Comparison of ENCODE assay signal across 33 mouse cellular contexts in the genomic region with DNA sequence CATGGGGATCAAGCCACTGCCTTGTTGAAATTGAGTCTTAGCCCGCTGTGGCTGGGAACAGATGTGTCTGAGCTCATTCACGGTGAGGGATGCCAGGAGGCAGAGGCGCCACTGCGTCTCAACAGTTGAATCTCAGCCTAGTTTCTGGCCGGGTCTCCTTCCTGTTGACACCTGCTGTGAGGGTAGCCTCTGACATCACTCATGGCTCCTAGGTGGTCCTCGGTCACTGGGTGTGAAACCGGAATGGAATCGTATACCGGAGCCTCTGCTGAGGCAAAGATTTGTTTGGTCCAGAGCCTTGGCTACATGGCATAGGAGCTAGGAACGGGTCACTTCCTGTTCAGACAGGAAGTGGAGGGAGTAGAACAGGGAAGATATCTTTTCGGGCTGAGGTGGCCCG. TPM values are rescaled to one million over a fixed set of nuclear protein-coding genes. Genes with fewer than 3 reads are reported as not detected.
"Had no signal": no experiment of that assay in that cellular context is flagged by ENCODE, and none has a peak within 500 bp of the region (broad histone marks: within the 10 kb centered on the region; RNA-seq: fewer than 3 reads in every experiment).

A gene (plus strand): TSS at position 74 of the 400 bp plus-strand sequence.

- H3K9ac ChIP-seq: limb, embryonic 12.5 days; liver, embryonic 13.5 days; neural tube, embryonic 12.5 days; neural tube, embryonic 15.5 days; stomach, embryonic 15.5 days had no signal

- H3K36me3 ChIP-seq: limb, embryonic 12.5 days; liver, embryonic 13.5 days; neural tube, embryonic 15.5 days; stomach, embryonic 15.5 days had no signal

- DNase-seq: kidney, adult 2 months; kidney, postnatal 36 days; layer of hippocampus, postnatal 36 days; liver, embryonic 13.5 days; lung, adult 2 months; lung, postnatal 14 days; lung, postnatal 4 days; midbrain, embryonic 14.5 days; right cerebral cortex, adult 18-20 months; right cerebral cortex, postnatal 14 days; right cerebral cortex, postnatal 4 days; spleen, adult 18-20 months; thymus, adult 2 months; thymus, postnatal 14 days; thymus, postnatal 4 days had no signal

- H3K27me3 ChIP-seq: liver, embryonic 13.5 days; stomach, embryonic 15.5 days had no signal

- H3K4me2 ChIP-seq: limb, embryonic 12.5 days; liver, embryonic 13.5 days; midbrain, embryonic 11.5 days; neural tube, embryonic 12.5 days; neural tube, embryonic 15.5 days; stomach, embryonic 15.5 days had no signal

- H3K4me1 ChIP-seq: liver, embryonic 13.5 days; stomach, embryonic 15.5 days had no signal

- H3K27ac ChIP-seq: kidney, postnatal 0 days; left cerebral cortex, adult 2 months; limb, embryonic 12.5 days; liver, embryonic 13.5 days; neural tube, embryonic 12.5 days; neural tube, embryonic 15.5 days; stomach, embryonic 15.5 days had no signal

- H3K4me3 ChIP-seq: left cerebral cortex, adult 2 months; limb, embryonic 12.5 days; liver, embryonic 13.5 days; neural tube, embryonic 12.5 days; neural tube, embryonic 15.5 days; stomach, embryonic 15.5 days had no signal

- H3K9me3 ChIP-seq: liver, embryonic 13.5 days; neural tube, embryonic 15.5 days; stomach, embryonic 15.5 days had no signal

RNA-seq across cellular contexts. Expression of the gene that starts here (rescaled TPM):
- total RNA-seq: layer of hippocampus, adult 8-10 months; layer of hippocampus, postnatal 10 days; layer of hippocampus, postnatal 36 days; left cerebral cortex, adult 2 months; left cerebral cortex, postnatal 10 days; left cerebral cortex, postnatal 36 days; liver, adult 2 months; megakaryocyte progenitor cell, adult 5-6 weeks; megakaryocyte-erythroid progenitor cell, adult 5-6 weeks; midbrain, postnatal 0 days had no signal
- polyA plus RNA-seq: kidney, adult 2 months; kidney, embryonic 14.5 days; kidney, postnatal 0 days; limb, embryonic 12.5 days; liver, adult 2 months; liver, embryonic 13.5 days; liver, embryonic 16.5 days; lung, adult 2 months; lung, embryonic 16.5 days; midbrain, embryonic 11.5 days; midbrain, embryonic 14.5 days; midbrain, postnatal 0 days; neural tube, embryonic 12.5 days; neural tube, embryonic 15.5 days; stomach, embryonic 15.5 days; thymus, adult 2 months had no signal
